ENCODE assay signal across 8 mouse cellular contexts in genomic region chr17:71002744-71003094, GRCm38 (mm10). TPM values are rescaled to one million over a fixed set of nuclear protein-coding genes. Genes with fewer than 3 reads are reported as not detected.
DNase-seq lines count a peak whose midpoint lies in the region; ATAC-seq lines count a peak whose summit lies in the region.

Gene Myl12a (minus strand): TSS chr17:71002878.

- 7% methylated on average over 14 of the region's 14 CpGs for WGBS in kidney, embryonic 14.5 days
- WGBS in intestine, embryonic 15.5 days: 3% methylated on average over 14 of the region's 14 CpGs

- no peaks in the 10 kb centered on the region; the same call in 1 of the 2 replicates for H3K36me3 ChIP-seq in kidney, embryonic 14.5 days (ENCODE audit: control insufficient read depth, insufficient read depth, low read length)
- H3K36me3 ChIP-seq in intestine, embryonic 15.5 days: no peaks in the 10 kb centered on the region

- H3K4me1 ChIP-seq in kidney, embryonic 14.5 days (ENCODE audit: control insufficient read depth, insufficient read depth, low read length): peaks cover 29% of the 10 kb centered on the region
- peaks cover 18% of the 10 kb centered on the region for H3K4me1 ChIP-seq in intestine, embryonic 15.5 days (replicated peaks)

- ATAC-seq in kidney, embryonic 14.5 days (ENCODE audit: low FRiP score, low TSS enrichment): peak; percentile 33; the same call in 1 of the 2 replicates
- peak; percentile 65 for ATAC-seq in intestine, embryonic 15.5 days
- ATAC-seq in megakaryocyte-erythroid progenitor cell, adult 5-6 weeks (replicated peaks; ENCODE audit: low FRiP score, low TSS enrichment, poor library complexity, severe bottlenecking): no peak

- intact Hi-C loops in gastrocnemius, postnatal 14 days (cut with DNase I; ENCODE audit: low total_unique reads): no loop called here

- no peaks in the 10 kb centered on the region for H3K9me3 ChIP-seq in kidney, embryonic 14.5 days (ENCODE audit: control insufficient read depth, low read length)
- no peaks in the 10 kb centered on the region for H3K9me3 ChIP-seq in intestine, embryonic 15.5 days

- H3K27ac ChIP-seq in kidney, embryonic 14.5 days (ENCODE audit: low read depth, low read length): peak within 1 kb of the TSS; percentile 100
- H3K27ac ChIP-seq in intestine, embryonic 15.5 days: peak within 1 kb of the TSS; percentile 100

- H3K9ac ChIP-seq in kidney, embryonic 14.5 days (ENCODE audit: low read depth, low read length): peak within 1 kb of the TSS; percentile 98
- H3K9ac ChIP-seq in intestine, embryonic 15.5 days: peak within 1 kb of the TSS; percentile 98

- H3K4me2 ChIP-seq in kidney, embryonic 14.5 days (replicated peaks; ENCODE audit: low read depth, low read length): peak within 1 kb of the TSS; percentile 60
- H3K4me2 ChIP-seq in intestine, embryonic 15.5 days (replicated peaks): peak within 1 kb of the TSS; percentile 60

- H3K4me3 ChIP-seq in kidney, embryonic 14.5 days (ENCODE audit: low read length): peak within 1 kb of the TSS; percentile 72
- peak within 1 kb of the TSS; percentile 91 for H3K4me3 ChIP-seq in intestine, embryonic 15.5 days (replicated peaks)

- no peaks in the 10 kb centered on the region for H3K27me3 ChIP-seq in kidney, embryonic 14.5 days (ENCODE audit: control insufficient read depth, insufficient read depth, low read length)
- no peaks in the 10 kb centered on the region for H3K27me3 ChIP-seq in intestine, embryonic 15.5 days (replicated peaks)

- DNase-seq in kidney, adult 9 months: no peak
- DNase-seq in adrenal gland, postnatal 25 days: no peak
- no peak for DNase-seq in gastrocnemius, postnatal 14 days
- no peak for DNase-seq in embryo, embryonic 9.5 days (ENCODE audit: extremely low spot score)
- no peak for DNase-seq in yolk sac, embryonic 10.5 days (ENCODE audit: low spot score)

RNA-seq across cellular contexts. Expression of gene Myl12a, which starts in this region (rescaled TPM):
- polyA plus RNA-seq in kidney, embryonic 14.5 days (2014; fragmentation: Nextera tagmentation; extraction: Ambion mirVana): 648 and 687 TPM in 2 replicates
- 231 and 295 TPM in 2 replicates for total RNA-seq in adrenal gland, postnatal 25 days (2021)
- 100 to 1,000 TPM; 490 to 594 TPM for total RNA-seq in gastrocnemius, postnatal 14 days (2021)
- 490 and 556 TPM in 2 replicates for polyA plus RNA-seq in intestine, embryonic 15.5 days (2015; fragmentation: Nextera tagmentation; extraction: Ambion mirVana)
- total RNA-seq in megakaryocyte-erythroid progenitor cell, adult 5-6 weeks (2014; fragmentation: Nextera tagmentation): 185 and 246 TPM in 2 replicates
- 162 and 168 TPM in 2 replicates for total RNA-seq in megakaryocyte-erythroid progenitor cell, adult 5-6 weeks (2017)
